Mouse (Mus musculus) myocyte (in vitro differentiated cells): Measurements from ENCODE around the gene Tmem114. TPM values are rescaled to one million over a fixed set of nuclear protein-coding genes. Genes with fewer than 3 reads are reported as not detected.

ENCODE experiments used
- H3K27me3 ChIP-seq: one replicate; pipeline ENCODE4 v1.6.1; 2011; ENCODE audit not compliant: control insufficient read depth, insufficient read depth, insufficient read length
- H3K36me3 ChIP-seq: one replicate; pipeline ENCODE4 v1.6.1; 2011; ENCODE audit not compliant: control insufficient read depth, insufficient read depth
- H3K4me2 ChIP-seq: one replicate; pipeline ENCODE4 v1.6.1; 2011; ENCODE audit warnings: low read depth, control low read depth
- H3K4me3 ChIP-seq: one replicate; pipeline ENCODE4 v1.5.1; 2011; ENCODE audit warnings: mild to moderate bottlenecking, control low read depth, moderate library complexity
- H3K79me2 ChIP-seq: one replicate; pipeline ENCODE4 v1.6.1; 2011; ENCODE audit not compliant: control insufficient read depth, insufficient read depth
- H3ac ChIP-seq: one replicate; pipeline ENCODE4 v1.6.1; 2011; ENCODE audit not compliant: control insufficient read depth, insufficient read length
- CEBPB ChIP-seq: IDR thresholded peaks from 2 replicates; pipeline ENCODE4 v1.6.1; 2011; ENCODE audit warnings: mild to moderate bottlenecking, moderate library complexity; ENCODE audit not compliant: poor library complexity, insufficient read depth, severe bottlenecking
- E2F4 ChIP-seq: IDR thresholded peaks from one replicate; pipeline ENCODE4 v1.6.1; 2011; ENCODE audit warnings: mild to moderate bottlenecking, control low read depth, moderate library complexity; ENCODE audit not compliant: insufficient read depth
- MAX ChIP-seq: IDR thresholded peaks from one replicate; pipeline ENCODE4 v1.6.1; 2011; ENCODE audit warnings: low read depth, mild to moderate bottlenecking, control low read depth
- MYOD1 ChIP-seq, 3 experiments: IDR thresholded peaks; one replicate each; pipeline ENCODE4 v1.6.1; 2011; ENCODE audit warnings: control low read depth in 2 of 3, low read depth in 2 of 3, mild to moderate bottlenecking in 2 of 3, moderate library complexity in 1 of 3; ENCODE audit not compliant: insufficient read length in 2 of 3, control insufficient read depth in 1 of 3
- MYOG ChIP-seq, 3 experiments: IDR thresholded peaks; one replicate each; pipeline ENCODE4 v1.6.1; 2011; ENCODE audit warnings: control low read depth in 2 of 3, low read depth in 2 of 3, mild to moderate bottlenecking in 2 of 3; ENCODE audit not compliant: insufficient read length in 2 of 3, control insufficient read depth in 1 of 3, insufficient read depth in 1 of 3
- POLR2A ChIP-seq: IDR thresholded peaks from one replicate; pipeline ENCODE4 v1.6.1; 2011; ENCODE audit warnings: low read depth, mild to moderate bottlenecking, control low read depth, moderate library complexity; ENCODE audit not compliant: insufficient read length
- POLR2AphosphoS2 ChIP-seq: IDR thresholded peaks from one replicate; pipeline ENCODE4 v1.6.1; 2011; ENCODE audit warnings: low read depth, control low read depth; ENCODE audit not compliant: insufficient read length
- REST ChIP-seq: IDR thresholded peaks from one replicate; pipeline ENCODE4 v1.6.1; 2011; ENCODE audit warnings: mild to moderate bottlenecking, control low read depth, moderate library complexity; ENCODE audit not compliant: insufficient read depth, insufficient read length
- SRF ChIP-seq: IDR thresholded peaks from one replicate; pipeline ENCODE4 v1.6.1; 2011; ENCODE audit warnings: low read depth; ENCODE audit not compliant: control insufficient read depth, insufficient read length
- TCF12 ChIP-seq: IDR thresholded peaks from one replicate; pipeline ENCODE4 v1.6.1; 2011; ENCODE audit warnings: mild to moderate bottlenecking, control low read depth; ENCODE audit not compliant: poor library complexity, insufficient read depth, severe bottlenecking
- TCF3 ChIP-seq: IDR thresholded peaks from one replicate; pipeline ENCODE4 v1.6.1; 2011; ENCODE audit warnings: low read depth, control low read depth; ENCODE audit not compliant: insufficient read length
- USF1 ChIP-seq: IDR thresholded peaks from one replicate; pipeline ENCODE4 v1.6.1; 2011; ENCODE audit warnings: low read depth, mild to moderate bottlenecking, control low read depth, moderate library complexity
- polyA plus RNA-seq: library from polyadenylated mRNA; unstranded; fragments of >200 nt; fragmentation: generic; extraction: Trizol; gene quantifications from one replicate; pipeline ENCODE4 v1.2.1, GENCODE M21; 2012; ENCODE audit warnings: missing spikeins

Tmem114 gene
- polyA plus RNA-seq, 1 experiment = not detected

DNA sequence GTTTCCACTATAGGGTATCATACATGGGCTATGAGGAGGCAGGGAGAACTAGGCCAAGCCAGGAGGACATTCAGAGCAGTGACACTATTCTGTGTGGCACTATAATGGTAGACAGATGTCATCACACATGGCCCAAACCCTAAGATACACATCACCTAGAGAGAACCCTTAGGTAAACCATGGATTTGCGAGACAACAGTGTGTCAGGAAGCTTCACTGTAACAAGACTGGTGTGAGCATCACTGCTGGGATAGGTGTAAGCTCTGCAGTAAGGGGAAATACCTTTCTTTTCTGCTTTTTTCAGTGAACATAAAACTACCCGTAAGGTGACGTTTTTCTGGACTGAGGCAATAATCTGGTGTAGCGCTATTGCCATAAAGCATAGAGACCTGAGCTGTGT is 33.5 kb upstream of the Tmem114 start:
- Histone ChIP-seq H3K4me2 (no peak overlapping the region), H3K79me2 (no peaks in the 10 kb centered on the region), H3K4me3 (no peak overlapping the region), H3K36me3 (no peaks in the 10 kb centered on the region), H3K27me3 (peaks cover 16% of the 10 kb centered on the region), H3ac (no peak overlapping the region)
- TF ChIP-seq MYOG (IDR thresholded peaks at IDR 0.05; ENCODE audit: control insufficient read depth in 1 of 3, insufficient read depth in 1 of 3, insufficient read length in 2 of 3, low read depth in 2 of 3) = no peak
- TF ChIP-seq POLR2A = no peak
- TF ChIP-seq E2F4 = no peak
- TF ChIP-seq SRF = no peak
- no peak for TF ChIP-seq MAX
- no peak for TF ChIP-seq TCF3
- TF ChIP-seq REST = no peak
- no peak for TF ChIP-seq POLR2AphosphoS2
- no peak for TF ChIP-seq CEBPB
- TF ChIP-seq TCF12 = no peak
- TF ChIP-seq MYOD1 (IDR thresholded peaks at IDR 0.05; ENCODE audit: control insufficient read depth in 1 of 3, insufficient read length in 2 of 3, low read depth in 2 of 3) = no peak

DNA sequence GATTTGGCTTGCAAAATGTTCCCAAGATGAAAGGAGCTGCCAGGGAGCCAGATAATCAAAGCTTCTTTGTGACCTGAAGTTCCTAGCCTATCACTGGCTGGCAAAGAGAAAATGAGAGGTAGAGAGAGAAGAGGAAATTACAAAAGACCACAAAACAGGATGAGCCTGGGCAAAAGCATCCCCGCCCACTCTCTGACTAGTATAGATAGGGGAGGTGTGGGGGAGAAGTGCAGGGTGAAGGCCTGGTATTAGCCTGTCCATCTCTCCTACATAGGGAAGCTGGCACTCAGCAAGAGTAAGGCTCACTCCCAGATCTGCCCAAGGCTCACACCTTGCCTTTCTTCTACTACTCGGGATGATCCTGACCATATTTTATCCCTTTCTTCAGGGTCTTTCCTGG is 30.3 kb upstream of the Tmem114 start:
- Histone ChIP-seq H3K4me2 (no peak overlapping the region), H3K4me3 (no peak overlapping the region), H3K79me2 (no peaks in the 10 kb centered on the region), H3K27me3 (peaks cover 24% of the 10 kb centered on the region), H3ac (no peak overlapping the region), H3K36me3 (no peaks in the 10 kb centered on the region)
- TF ChIP-seq POLR2A (no peak), MAX (no peak), USF1 (no peak), MYOD1 (IDR thresholded peaks at IDR 0.05; ENCODE audit: control insufficient read depth in 1 of 3, insufficient read length in 2 of 3, low read depth in 2 of 3) (no peak), REST (no peak), CEBPB (no peak), E2F4 (no peak), POLR2AphosphoS2 (no peak), MYOG (IDR thresholded peaks at IDR 0.05; ENCODE audit: control insufficient read depth in 1 of 3, insufficient read depth in 1 of 3, insufficient read length in 2 of 3, low read depth in 2 of 3) (no peak)

DNA sequence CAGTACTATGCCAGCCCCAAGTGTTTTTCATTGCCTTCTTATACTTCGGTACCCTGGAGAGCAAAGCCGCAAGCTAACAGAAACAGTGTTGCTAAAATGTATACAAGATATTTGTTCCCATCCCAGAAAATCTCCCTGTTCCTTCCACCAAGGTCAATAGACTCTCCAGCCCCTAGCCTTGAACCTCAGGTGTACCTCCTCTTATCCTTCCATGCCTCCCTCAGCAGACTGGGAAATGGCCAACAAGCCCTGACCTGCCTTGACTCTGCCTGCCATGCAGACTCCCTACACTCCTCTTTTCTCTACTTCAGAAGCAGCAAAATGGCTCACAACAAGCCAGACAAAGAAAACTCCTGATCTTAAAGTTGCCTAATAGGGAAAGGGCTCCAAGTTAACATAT is 28.4 kb upstream of the Tmem114 start:
- H3K4me3 ChIP-seq = no peak overlapping the region
- no peak overlapping the region for H3ac ChIP-seq
- no peaks in the 10 kb centered on the region for H3K36me3 ChIP-seq
- no peaks in the 10 kb centered on the region for H3K79me2 ChIP-seq
- H3K4me2 ChIP-seq = no peak overlapping the region
- H3K27me3 ChIP-seq = peaks cover 24% of the 10 kb centered on the region
- TF ChIP-seq USF1 (no peak), TCF3 (no peak), MAX (no peak), REST (no peak), POLR2A (no peak), CEBPB (no peak), POLR2AphosphoS2 (no peak), SRF (no peak), MYOD1 (IDR thresholded peaks at IDR 0.05; ENCODE audit: control insufficient read depth in 1 of 3, insufficient read length in 2 of 3, low read depth in 2 of 3) (no peak), E2F4 (no peak), TCF12 (no peak), MYOG (IDR thresholded peaks at IDR 0.05; ENCODE audit: control insufficient read depth in 1 of 3, insufficient read depth in 1 of 3, insufficient read length in 2 of 3, low read depth in 2 of 3) (no peak)

DNA sequence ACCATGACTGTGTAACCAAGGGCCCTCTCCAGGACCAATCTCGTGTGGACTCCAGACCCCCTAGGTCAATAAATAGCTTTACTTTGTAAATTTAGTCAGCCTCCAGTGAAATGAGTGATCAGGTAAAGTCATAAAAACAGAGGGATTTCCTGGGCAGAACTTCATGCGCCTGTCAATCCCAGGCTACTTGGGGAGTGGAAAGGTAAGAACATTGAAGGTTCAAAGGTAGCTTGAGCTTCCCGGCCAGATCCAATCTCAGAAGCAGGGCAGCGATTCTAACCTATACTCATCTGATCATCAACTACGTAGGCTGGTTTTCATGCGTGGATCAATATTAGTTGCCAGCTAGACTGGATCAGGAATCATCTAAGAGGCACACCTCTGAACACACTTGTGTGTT is 21.3 kb upstream of the Tmem114 start:
- Histone ChIP-seq H3K36me3 (no peaks in the 10 kb centered on the region), H3K79me2 (no peaks in the 10 kb centered on the region), H3ac (no peak overlapping the region), H3K27me3 (peaks cover 6% of the 10 kb centered on the region), H3K4me2 (no peak overlapping the region), H3K4me3 (no peak overlapping the region)
- TF ChIP-seq USF1 (no peak), MYOD1 (IDR thresholded peaks at IDR 0.05; ENCODE audit: control insufficient read depth in 1 of 3, insufficient read length in 2 of 3, low read depth in 2 of 3) (no peak), E2F4 (no peak), REST (no peak), TCF3 (no peak), CEBPB (no peak), POLR2AphosphoS2 (no peak), POLR2A (no peak), SRF (no peak), MYOG (IDR thresholded peaks at IDR 0.05; ENCODE audit: control insufficient read depth in 1 of 3, insufficient read depth in 1 of 3, insufficient read length in 2 of 3, low read depth in 2 of 3) (no peak), TCF12 (no peak), MAX (no peak)

- no peak overlapping the region for H3ac ChIP-seq
Measured at GRCm38 (mm10) chr16:8444911-8445310, 20.0 kb upstream of the Tmem114 start.

More at GRCm38 (mm10) chr16:8444911-8445310, 20.0 kb upstream of the Tmem114 start:
- no peak overlapping the region for H3K4me3 ChIP-seq
- no peaks in the 10 kb centered on the region for H3K79me2 ChIP-seq
- H3K36me3 ChIP-seq = no peaks in the 10 kb centered on the region
- TF ChIP-seq REST (no peak), CEBPB (no peak), MYOD1 (IDR thresholded peaks at IDR 0.05; ENCODE audit: control insufficient read depth in 1 of 3, insufficient read length in 2 of 3, low read depth in 2 of 3) (no peak), E2F4 (no peak), TCF12 (no peak)
- H3K4me2 ChIP-seq = no peak overlapping the region
- peaks cover 6% of the 10 kb centered on the region for H3K27me3 ChIP-seq
